Mouse (Mus musculus) embryonic facial prominence, embryonic 11.5 days (tissue): ENCODE data around the gene Pip4k2a. TPM values are rescaled to one million over a fixed set of nuclear protein-coding genes. Genes with fewer than 3 reads are reported as not detected.
A peak's percentile ranks its signal among the peaks of the same experiment; 100 is the strongest.

Experiments
- ATAC-seq: fragments of 200-750 bp; cut with Nextera tagmentation; replicated peaks from 2 replicates; pipeline ENCODE4 v1.8.0; 2017; ENCODE audit warnings: low read depth; ENCODE audit not compliant: insufficient number of reproducible peaks, low FRiP score, low TSS enrichment
- DNase-seq: peaks from one replicate; pipeline ENCODE4 v3.0.0-alpha.2; 2015; ENCODE audit warnings: low spot score
- H3K27ac ChIP-seq: fragments of 300-500 bp; sonication (generic); replicated peaks from 2 replicates; pipeline ENCODE4 v1.5.1; 2014; ENCODE audit warnings: mild to moderate bottlenecking, low read depth, low read length, control low read depth
- H3K27me3 ChIP-seq: fragments of 300-500 bp; sonication (generic); 2 replicates; pipeline ENCODE4 v1.6.1; 2014; ENCODE audit warnings: mild to moderate bottlenecking, low read length, moderate library complexity, mixed read lengths; ENCODE audit not compliant: control insufficient read depth, insufficient read depth
- H3K36me3 ChIP-seq: fragments of 300-500 bp; sonication (generic); replicated peaks from 2 replicates; pipeline ENCODE4 v1.6.1; 2014; ENCODE audit warnings: low read depth, mild to moderate bottlenecking, low read length, moderate library complexity, mixed read lengths; ENCODE audit not compliant: control insufficient read depth, insufficient read depth
- H3K4me1 ChIP-seq: fragments of 300-500 bp; sonication (generic); 2 replicates; pipeline ENCODE4 v1.6.1; 2014; ENCODE audit warnings: low read length, mixed read lengths; ENCODE audit not compliant: control insufficient read depth, insufficient read depth
- H3K4me2 ChIP-seq: fragments of 300-500 bp; sonication (generic); 2 replicates; pipeline ENCODE4 v1.6.1; 2014; ENCODE audit warnings: low read depth, mild to moderate bottlenecking, control low read depth, low read length, moderate library complexity
- H3K4me3 ChIP-seq: fragments of 300-500 bp; sonication (generic); 2 replicates; pipeline ENCODE4 v1.5.1; 2014; ENCODE audit warnings: low read depth, low read length, control low read depth
- H3K9ac ChIP-seq: fragments of 300-500 bp; sonication (generic); replicated peaks from 2 replicates; pipeline ENCODE4 v1.6.1; 2014; ENCODE audit warnings: mild to moderate bottlenecking, control low read depth, low read length
- H3K9me3 ChIP-seq: fragments of 300-500 bp; sonication (generic); replicated peaks from 2 replicates; pipeline ENCODE4 v1.6.1; 2016; ENCODE audit warnings: mild to moderate bottlenecking, low read length, inconsistent platforms, mixed read lengths; ENCODE audit not compliant: control insufficient read depth
- WGBS: fragments of 180-500 bp; shearing (Covaris S2); extraction: QIAGEN DNeasy Blood & Tissue Kit; methylation state at CpG from one replicate; pipeline ENCODE4 v1.1.7; 2014; 5-methylcytosine and 5-hydroxymethylcytosine counted together
- polyA plus RNA-seq: library from polyadenylated mRNA; unstranded; fragments of >200 nt; fragmentation: Nextera tagmentation; extraction: Ambion mirVana; gene quantifications from 2 replicates; pipeline ENCODE4 v1.2.1, GENCODE M21; 2014

Gene Pip4k2a
- polyA plus RNA-seq, result 9.5 and 9.7 TPM in 2 replicates

- no peaks in the 10 kb centered on the region for H3K27me3 ChIP-seq
- H3K4me3 ChIP-seq, result peak within 1 kb of the TSS; percentile 63
- no peaks in the 10 kb centered on the region for H3K36me3 ChIP-seq
- peak within 1 kb of the TSS; percentile 80 for H3K27ac ChIP-seq
- ATAC-seq (peak; percentile 98), DNase-seq (peak; percentile 93)
- H3K4me1 ChIP-seq, result no peaks in the 10 kb centered on the region
- peak within 1 kb of the TSS; percentile 82 for H3K9ac ChIP-seq
- H3K4me2 ChIP-seq, result peak within 1 kb of the TSS; percentile 85
- WGBS, result under 1% methylated on average over 58 of the region's 66 CpGs
- no peaks in the 10 kb centered on the region for H3K9me3 ChIP-seq
These were observed at the start of gene Pip4k2a, which contains the start of gene 4930426L09Rik for GRCm38 (mm10) chr2:18998054-18998478. TSS of gene Pip4k2a (minus strand) at chr2:18998126. TSS of gene 4930426L09Rik (plus strand) at chr2:18998343.

- H3K4me2 ChIP-seq, result no peak overlapping the region
- H3K27me3 ChIP-seq, result no peaks in the 10 kb centered on the region
- no peak for ATAC-seq
- WGBS, result 80% methylated on average over 4 of the region's 4 CpGs
- H3K4me1 ChIP-seq, result no peaks in the 10 kb centered on the region
- DNase-seq, result no peak
- H3K36me3 ChIP-seq, result no peaks in the 10 kb centered on the region
- H3K27ac ChIP-seq, result no peak overlapping the region
- no peaks in the 10 kb centered on the region for H3K9me3 ChIP-seq
- H3K9ac ChIP-seq, result no peak overlapping the region
- H3K4me3 ChIP-seq, result no peak overlapping the region
These were observed 40.1 kb upstream of the Pip4k2a start for GRCm38 (mm10) chr2:19037907-19038570.

- 65% methylated on average over 4 of the region's 4 CpGs for WGBS
- Histone ChIP-seq H3K27me3 (no peaks in the 10 kb centered on the region), H3K4me3 (no peak overlapping the region), H3K4me1 (no peaks in the 10 kb centered on the region), H3K9me3 (no peaks in the 10 kb centered on the region), H3K27ac (no peak overlapping the region), H3K4me2 (no peak overlapping the region), H3K9ac (no peak overlapping the region), H3K36me3 (no peaks in the 10 kb centered on the region)
- ATAC-seq (no peak), DNase-seq (no peak)
These were observed 39.5 kb upstream of the Pip4k2a start for GRCm38 (mm10) chr2:19037430-19037829.

GRCm38 (mm10) chr2:19024807-19025206, 26.9 kb upstream of the Pip4k2a start:
- 70% methylated on average over 2 of the region's 2 CpGs for WGBS
- no peak overlapping the region for H3K27ac ChIP-seq
- no peaks in the 10 kb centered on the region for H3K36me3 ChIP-seq
- H3K4me2 ChIP-seq, result no peak overlapping the region
- no peak overlapping the region for H3K9ac ChIP-seq
- H3K4me1 ChIP-seq, result no peaks in the 10 kb centered on the region
- H3K27me3 ChIP-seq, result no peaks in the 10 kb centered on the region
- ATAC-seq, result no peak
- DNase-seq, result no peak
- H3K4me3 ChIP-seq, result no peak overlapping the region
- no peaks in the 10 kb centered on the region for H3K9me3 ChIP-seq

- Histone ChIP-seq H3K9me3 (no peaks in the 10 kb centered on the region), H3K4me3 (no peak overlapping the region), H3K36me3 (no peaks in the 10 kb centered on the region), H3K9ac (no peak overlapping the region), H3K4me1 (no peaks in the 10 kb centered on the region), H3K27me3 (no peaks in the 10 kb centered on the region), H3K4me2 (no peak overlapping the region), H3K27ac (no peak overlapping the region)
- DNase-seq (no peak), ATAC-seq (no peak)
- WGBS, result 74% methylated on average over 2 of the region's 2 CpGs
These were observed 20.1 kb upstream of the Pip4k2a start for GRCm38 (mm10) chr2:19018034-19018433.

GRCm38 (mm10) chr2:19016839-19017238, 18.9 kb upstream of the Pip4k2a start:
- Histone ChIP-seq H3K4me3 (no peak overlapping the region), H3K4me1 (no peaks in the 10 kb centered on the region), H3K9me3 (no peaks in the 10 kb centered on the region), H3K4me2 (no peak overlapping the region), H3K36me3 (no peaks in the 10 kb centered on the region), H3K27me3 (no peaks in the 10 kb centered on the region), H3K27ac (no peak overlapping the region), H3K9ac (no peak overlapping the region)
- DNase-seq, result no peak
- 81% methylated on average over 1 of the region's 1 CpGs for WGBS
- ATAC-seq, result no peak

- Histone ChIP-seq H3K4me1 (no peaks in the 10 kb centered on the region), H3K4me2 (no peak overlapping the region), H3K9me3 (no peaks in the 10 kb centered on the region), H3K27ac (no peak overlapping the region), H3K4me3 (no peak overlapping the region), H3K9ac (no peak overlapping the region), H3K36me3 (no peaks in the 10 kb centered on the region), H3K27me3 (no peaks in the 10 kb centered on the region)
- DNase-seq (no peak), ATAC-seq (no peak)
- WGBS, result 89% methylated on average over 5 of the region's 5 CpGs
These were observed 18.4 kb upstream of the Pip4k2a start for GRCm38 (mm10) chr2:19016348-19016747.

- WGBS, result 87% methylated on average over 6 of the region's 6 CpGs
- no peak overlapping the region for H3K27ac ChIP-seq
These were observed 13.5 kb upstream of the Pip4k2a start for GRCm38 (mm10) chr2:19011443-19011842.

More at GRCm38 (mm10) chr2:19011443-19011842, 13.5 kb upstream of the Pip4k2a start:
- Histone ChIP-seq H3K4me3 (no peak overlapping the region), H3K27me3 (no peaks in the 10 kb centered on the region), H3K9ac (no peak overlapping the region), H3K4me1 (no peaks in the 10 kb centered on the region), H3K36me3 (no peaks in the 10 kb centered on the region), H3K4me2 (no peak overlapping the region), H3K9me3 (no peaks in the 10 kb centered on the region)
- ATAC-seq (no peak), DNase-seq (no peak)
